Mouse (Mus musculus): ENCODE results near the gene 4921517D22Rik.
A peak's percentile ranks its signal among the peaks of the same experiment; 100 is the strongest.
"Not testable (repeated sequence)": the region's sequence is repeated elsewhere in the genome, so short reads cannot be mapped to it uniquely, and the experiment has no call there.

Gene 4921517D22Rik

DNA sequence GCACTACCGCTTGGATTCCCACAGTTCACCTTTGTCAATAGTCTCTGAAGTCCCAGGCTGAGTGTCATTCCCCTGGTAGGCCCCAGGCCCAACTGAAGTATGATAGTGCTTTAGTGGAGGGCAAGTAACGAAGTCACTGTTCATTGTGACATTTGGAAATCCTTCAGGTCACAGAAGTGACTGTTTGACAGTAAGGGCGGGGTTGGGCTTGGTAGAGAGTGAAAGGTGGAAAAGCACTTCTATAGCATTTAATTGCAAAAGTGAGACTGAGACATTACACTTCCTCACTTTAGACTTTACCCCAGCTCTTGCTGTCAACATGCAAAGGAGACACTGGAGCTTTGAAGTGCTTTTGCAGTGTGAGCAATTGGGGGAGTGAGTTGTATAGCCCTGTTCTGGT lies at the start of gene 4921517D22Rik:
Gene 4921517D22Rik, minus strand, starts transcription at position 101 of the 400 bp plus-strand sequence.
- no peak for DNase-seq

DNA sequence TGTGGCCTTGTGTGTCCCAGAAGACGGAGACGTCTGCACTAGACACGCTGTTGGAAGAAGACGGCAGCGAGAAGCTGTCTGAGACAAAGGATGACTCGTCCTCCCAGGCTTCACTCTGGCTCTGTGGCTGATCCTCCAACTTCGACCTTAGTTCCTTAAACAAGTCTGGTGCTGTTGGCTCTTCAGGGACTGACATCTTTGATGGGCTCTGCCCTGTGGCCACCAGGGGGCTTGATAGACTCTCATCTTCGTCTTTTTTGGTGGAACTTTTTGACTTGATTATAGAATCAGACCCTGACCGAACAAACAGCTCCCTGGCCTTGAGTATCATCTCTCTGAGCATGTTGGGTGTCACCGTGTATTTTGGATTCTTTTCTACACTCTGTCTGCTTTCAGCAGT lies 47.8 kb upstream of the 4921517D22Rik start:
- peak; percentile 38 to 41 for DNase-seq

- peak in 1 of 2 experiments; percentile 30 for DNase-seq
Observed at GRCm38 (mm10) chr13:59741096-59741495, 47.2 kb upstream of the 4921517D22Rik start.

- no peak for DNase-seq
Observed at GRCm38 (mm10) chr13:59739397-59739796, 45.5 kb upstream of the 4921517D22Rik start.

- DNase-seq = no peak
Observed at GRCm38 (mm10) chr13:59738455-59738854, 44.5 kb upstream of the 4921517D22Rik start.

DNA sequence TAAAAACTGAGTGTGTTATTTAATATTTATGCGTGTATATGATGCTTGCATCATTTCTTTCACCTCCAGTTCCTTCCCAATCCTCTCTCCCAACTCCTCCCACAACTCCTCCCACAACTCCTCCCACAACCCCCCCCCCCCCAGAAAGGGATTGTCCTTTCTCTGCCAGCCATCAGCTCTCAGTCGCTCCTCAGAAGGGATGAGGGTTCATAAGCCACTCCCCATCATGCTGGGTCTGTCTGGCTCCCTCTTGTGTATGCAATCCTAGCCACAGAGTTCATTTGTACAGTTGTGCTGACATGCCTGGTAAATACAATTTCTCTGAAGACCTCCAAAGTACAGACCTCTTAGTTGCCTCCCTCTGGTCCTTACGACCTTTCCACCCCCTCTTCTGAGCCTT lies 41.3 kb upstream of the 4921517D22Rik start:
- no peak for DNase-seq

DNA sequence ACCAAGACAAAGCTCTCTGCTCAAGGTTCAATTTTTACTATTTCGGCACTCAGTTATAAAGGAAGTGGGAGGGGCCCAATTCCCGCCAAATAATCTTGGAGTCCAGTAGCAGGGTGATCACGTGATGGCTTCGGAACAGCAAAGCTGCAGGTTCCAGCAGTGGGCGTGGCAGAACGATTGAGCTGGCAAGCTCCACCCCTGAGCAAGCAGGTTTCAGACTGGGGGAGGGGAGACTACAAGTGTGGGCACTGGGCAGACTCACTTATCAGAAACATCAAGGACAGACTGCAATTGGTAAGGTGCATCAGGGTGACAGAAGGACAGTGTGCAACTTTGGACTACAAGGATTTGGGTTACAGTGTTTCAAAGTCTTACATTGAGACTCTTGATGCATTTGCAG lies 40.4 kb upstream of the 4921517D22Rik start:
- DNase-seq = not testable (repeated sequence)

DNA sequence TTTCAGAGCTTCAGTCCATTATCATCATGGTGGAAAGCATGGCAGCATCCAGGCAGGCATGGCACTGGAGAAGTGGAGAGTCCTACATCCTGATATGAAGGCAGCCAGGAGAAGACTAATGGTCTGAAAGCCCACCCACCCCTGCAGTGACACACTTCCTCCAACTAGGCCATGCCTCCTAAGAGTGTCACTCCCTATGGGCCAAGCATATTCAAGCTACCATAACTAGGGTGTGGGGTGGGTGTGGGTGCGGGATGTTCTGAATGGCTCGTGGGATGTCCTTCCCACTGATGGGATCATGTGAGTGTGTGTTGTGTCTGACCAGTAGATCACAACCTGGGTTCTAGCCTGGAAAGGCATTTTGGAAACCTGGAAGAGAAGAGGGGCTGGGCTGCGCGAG lies 40.0 kb upstream of the 4921517D22Rik start:
- no peak for DNase-seq

DNA sequence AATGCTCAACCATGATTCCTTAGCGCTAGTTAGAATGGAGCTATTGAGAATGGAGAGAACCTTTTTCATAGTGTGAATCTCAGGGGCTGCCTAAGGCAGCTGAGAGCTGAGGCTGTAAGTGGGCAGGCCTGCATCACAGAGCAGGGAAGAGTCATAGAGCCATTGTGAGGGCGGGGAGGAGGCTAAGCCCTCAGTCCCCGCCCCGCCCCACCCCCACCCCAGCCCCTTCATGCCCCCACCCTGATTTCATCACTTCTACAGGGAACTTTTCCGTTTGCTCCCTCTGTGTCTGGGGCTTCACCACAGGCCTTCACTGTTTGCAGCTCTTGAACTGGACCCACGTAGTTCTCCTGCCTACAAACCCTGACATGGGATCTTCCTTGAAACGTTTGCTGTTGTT lies 37.7 kb upstream of the 4921517D22Rik start, which contains the start of gene Spata31d1d:
Gene Spata31d1d, minus strand, starts transcription at position 101 of the 400 bp plus-strand sequence.
- no peak for DNase-seq

DNA sequence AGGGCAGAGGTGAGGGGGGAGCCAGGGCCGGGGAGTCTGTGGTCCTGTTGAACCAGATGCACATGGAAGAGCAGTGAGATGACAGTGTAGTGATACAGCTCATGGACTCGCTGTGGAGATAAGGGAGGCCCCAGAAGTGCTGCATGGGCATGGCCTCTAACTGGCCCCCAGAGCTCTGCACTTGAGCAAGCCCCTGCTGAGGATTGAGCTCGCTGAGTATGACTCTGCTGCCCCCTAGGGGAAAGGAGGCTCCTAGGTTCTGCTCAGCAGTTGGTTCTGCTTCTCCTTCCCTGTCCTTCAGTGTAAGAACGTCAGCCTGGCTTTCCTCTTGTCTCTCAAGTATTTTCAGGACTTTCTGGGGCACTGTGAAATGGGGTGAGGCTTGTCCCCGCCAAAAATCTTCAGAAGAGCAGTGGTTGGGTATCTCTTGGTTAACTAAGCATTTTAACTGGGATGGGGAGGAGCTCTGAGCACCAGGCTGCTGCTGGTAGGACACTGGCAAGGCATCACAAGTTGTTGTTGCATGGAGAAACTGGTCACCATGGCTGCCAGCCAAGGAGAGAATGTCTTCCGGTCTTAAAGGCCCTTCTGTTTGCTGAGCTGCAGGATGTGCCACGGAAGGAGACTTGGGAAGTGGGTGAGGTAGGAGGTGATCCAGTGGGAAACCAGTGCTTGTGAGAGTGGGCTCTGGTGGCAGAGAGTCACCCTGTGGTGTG lies 34.6 kb upstream of the 4921517D22Rik start:
- peak; percentile 85 to 88 for DNase-seq

DNA sequence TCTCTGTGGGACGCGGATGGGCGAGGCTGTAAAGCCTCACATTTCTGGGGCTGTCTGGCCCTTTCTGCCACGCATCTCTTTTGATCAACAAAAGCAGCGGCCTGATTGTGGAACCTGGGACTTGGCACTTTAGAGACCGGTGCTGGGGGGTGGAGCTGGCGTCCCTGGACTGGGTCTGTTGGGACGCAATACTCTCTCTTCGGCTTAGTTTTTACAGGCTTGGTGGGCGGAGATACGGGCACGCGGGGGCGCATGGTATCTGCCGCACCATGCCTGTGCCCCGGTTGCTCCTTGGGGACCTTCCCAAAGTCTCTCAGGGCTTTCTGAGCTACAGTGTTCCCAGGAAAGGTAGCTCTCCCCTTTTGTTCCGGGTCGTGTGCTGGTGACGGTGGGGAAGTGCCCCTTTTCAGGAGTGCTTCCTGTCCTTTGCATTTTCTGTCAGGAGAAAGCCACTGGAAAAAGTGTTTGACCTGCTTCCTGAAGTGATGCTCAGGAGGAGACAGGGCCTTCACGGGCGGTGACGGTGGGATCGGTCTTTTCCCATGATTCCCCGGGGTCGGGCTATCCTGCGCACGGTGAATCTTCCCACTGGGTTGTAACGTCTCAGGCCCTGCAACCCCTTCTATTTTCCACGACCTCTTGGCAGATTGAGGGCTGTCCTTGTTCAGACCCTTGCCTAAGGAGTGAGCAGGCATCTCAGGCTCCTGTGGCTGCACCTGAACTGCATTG lies 32.4 kb upstream of the 4921517D22Rik start:
- no peak for DNase-seq

DNA sequence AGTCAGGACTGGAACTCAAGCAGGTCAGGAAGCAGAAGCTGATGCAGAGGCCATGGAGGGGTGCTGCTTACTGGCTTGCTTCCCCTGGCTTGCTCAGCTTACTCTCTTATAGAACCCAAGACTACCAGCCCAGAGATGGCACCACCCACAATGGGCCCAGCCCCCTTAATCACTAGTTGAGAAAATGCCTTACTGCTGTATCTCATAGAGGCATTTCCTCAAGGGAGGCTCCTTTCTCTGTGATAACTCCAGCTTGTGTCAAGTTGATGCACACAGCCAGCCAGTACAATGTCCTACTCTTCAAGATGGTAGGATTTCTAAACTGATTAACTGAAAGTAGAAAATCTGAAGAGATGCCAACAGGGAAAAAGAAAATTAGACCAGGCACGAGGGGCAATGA lies 28.2 kb upstream of the 4921517D22Rik start:
- not testable (repeated sequence) for DNase-seq

GRCm38 (mm10) chr13:59719475-59719874 lies 25.6 kb upstream of the 4921517D22Rik start:
- no peak for DNase-seq

GRCm38 (mm10) chr13:59718857-59719440 lies 25.0 kb upstream of the 4921517D22Rik start:
- peak; percentile 37 to 74 for DNase-seq

- no peak for DNase-seq
Observed at GRCm38 (mm10) chr13:59713710-59714109, 19.8 kb upstream of the 4921517D22Rik start.

DNA sequence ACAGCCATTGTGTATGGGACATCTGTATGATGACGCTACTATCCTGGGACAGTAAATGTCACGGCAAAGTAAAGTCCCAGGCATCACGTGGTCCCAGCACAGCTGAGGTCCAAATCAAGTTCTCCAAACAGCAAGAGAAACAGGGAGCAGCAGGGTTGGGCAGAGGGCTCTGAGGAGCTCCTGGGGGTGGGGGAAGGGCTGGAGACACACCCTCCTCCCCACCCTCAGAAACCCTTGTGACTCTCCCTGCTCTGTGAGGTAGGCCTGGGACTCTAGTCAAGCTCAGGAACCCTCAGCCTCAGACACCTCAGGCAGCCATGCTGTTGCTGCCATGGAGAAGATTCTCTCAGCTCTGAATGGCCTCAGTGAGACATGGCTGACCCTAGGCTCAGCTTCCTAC lies 18.1 kb upstream of the 4921517D22Rik start, which contains the start of gene Spata31d1b:
Gene Spata31d1b, plus strand, starts transcription at position 301 of the 400 bp plus-strand sequence.
- DNase-seq = not testable (repeated sequence)

GRCm38 (mm10) chr13:59710230-59710629 lies 16.3 kb upstream of the 4921517D22Rik start, which contains the start of gene Spata31d1a:
Gene Spata31d1a, minus strand, starts transcription at chr13:59710330.
- no peak for DNase-seq

- peak; percentile 53 to 64 for DNase-seq
Observed at GRCm38 (mm10) chr13:59704562-59704961, 10.7 kb upstream of the 4921517D22Rik start.

DNA sequence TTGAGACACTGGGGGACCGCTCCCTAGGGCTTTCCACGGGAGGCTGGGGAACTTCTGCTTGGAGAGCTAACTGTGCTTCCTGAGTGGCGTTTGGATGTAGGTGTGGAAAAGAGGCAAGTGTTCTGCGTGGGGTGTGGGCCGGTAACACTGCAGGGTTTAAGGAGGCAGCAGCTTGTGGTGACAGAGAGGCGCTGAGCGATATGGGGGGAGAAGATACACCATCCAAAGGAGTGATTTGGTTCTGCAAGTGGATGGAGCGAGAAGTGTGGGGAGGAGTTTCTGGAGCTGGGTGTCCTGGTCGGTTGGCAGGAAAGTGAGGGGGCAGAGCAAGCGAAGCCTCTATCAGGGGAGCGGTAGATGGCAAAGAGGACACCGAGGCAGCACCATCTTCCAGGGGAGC lies 9.6 kb upstream of the 4921517D22Rik start:
- DNase-seq = no peak

DNA sequence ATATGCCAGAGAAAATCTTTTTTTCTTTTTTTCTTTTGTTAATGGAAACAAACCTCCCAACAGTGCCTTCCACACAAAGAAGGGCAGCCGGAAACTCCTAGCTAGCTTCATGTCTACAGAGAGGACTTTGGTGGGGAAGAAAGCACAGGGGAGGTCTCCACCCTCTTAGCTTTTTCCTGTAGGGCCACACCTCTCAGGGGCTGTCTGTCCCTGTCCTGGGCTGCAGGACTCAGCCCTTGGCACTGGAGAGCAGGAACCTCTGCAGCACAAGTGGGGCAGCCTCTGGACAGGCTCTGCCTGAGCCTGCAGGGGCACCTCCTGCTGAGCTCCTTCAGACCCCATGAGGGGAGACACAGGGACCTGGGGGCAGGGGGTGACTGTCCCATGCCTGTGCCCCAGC lies 6.2 kb upstream of the 4921517D22Rik start:
- DNase-seq = not testable (repeated sequence)

- no peak for DNase-seq
Observed at GRCm38 (mm10) chr13:59699131-59699530, 5.2 kb upstream of the 4921517D22Rik start.

DNA sequence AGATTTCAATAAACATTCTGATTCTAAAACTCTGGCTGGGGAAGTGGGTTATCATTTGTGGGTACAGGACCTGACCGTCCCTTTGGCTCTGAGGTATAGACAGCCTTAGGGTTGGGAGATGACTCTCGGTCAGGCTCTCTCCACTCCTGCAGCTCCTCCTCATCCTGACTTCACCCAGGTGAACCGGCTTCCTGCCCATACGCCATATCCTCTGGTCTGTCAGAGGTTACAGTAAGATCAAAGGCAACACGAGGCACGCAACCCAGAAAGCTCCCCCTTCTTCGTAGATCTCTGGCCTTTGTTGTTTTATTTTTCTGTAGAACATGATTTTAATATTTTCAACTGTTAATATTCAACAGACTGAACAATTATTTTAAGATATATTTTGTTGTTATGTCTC lies 1.9 kb upstream of the 4921517D22Rik start:
- DNase-seq = no peak

- no peak for DNase-seq
Observed at GRCm38 (mm10) chr13:59691478-59691877, 2.4 kb downstream of the 4921517D22Rik start.
